Mouse (Mus musculus) kidney, embryonic 15.5 days (tissue): ENCODE measurements around the gene Mapk6. TPM values are rescaled to one million over a fixed set of nuclear protein-coding genes. Genes with fewer than 3 reads are reported as not detected.

Source experiments
- ATAC-seq: fragments of 200-750 bp; cut with Nextera tagmentation; replicated peaks from 2 replicates; pipeline ENCODE4 v1.8.0; 2017; ENCODE audit warnings: moderate TSS enrichment; ENCODE audit not compliant: low FRiP score
- H3K27ac ChIP-seq: fragments of 300-500 bp; sonication (generic); 2 replicates; pipeline ENCODE4 v1.5.1; 2015; ENCODE audit warnings: mild to moderate bottlenecking, inconsistent platforms
- H3K27me3 ChIP-seq: fragments of 300-500 bp; sonication (generic); 2 replicates; pipeline ENCODE4 v1.6.1; 2015; ENCODE audit warnings: inconsistent platforms
- H3K36me3 ChIP-seq: fragments of 300-500 bp; sonication (generic); 2 replicates; pipeline ENCODE4 v1.6.1; 2015; ENCODE audit warnings: inconsistent platforms
- H3K4me1 ChIP-seq: fragments of 300-500 bp; sonication (generic); 2 replicates; pipeline ENCODE4 v1.6.1; 2015; ENCODE audit warnings: inconsistent platforms
- H3K4me2 ChIP-seq: fragments of 300-500 bp; sonication (generic); 2 replicates; pipeline ENCODE4 v1.6.1; 2015; ENCODE audit warnings: moderate library complexity, mild to moderate bottlenecking, inconsistent platforms
- H3K4me3 ChIP-seq: fragments of 300-500 bp; sonication (generic); replicated peaks from 2 replicates; pipeline ENCODE4 v1.5.1; 2015; ENCODE audit warnings: mild to moderate bottlenecking, inconsistent platforms
- H3K9ac ChIP-seq: fragments of 300-500 bp; sonication (generic); 2 replicates; pipeline ENCODE4 v1.6.1; 2015; ENCODE audit warnings: mild to moderate bottlenecking, inconsistent platforms
- H3K9me3 ChIP-seq: fragments of 300-500 bp; sonication (generic); replicated peaks from 2 replicates; pipeline ENCODE4 v1.6.1; 2016; ENCODE audit warnings: inconsistent platforms
- WGBS: fragments of 180-500 bp; shearing (Covaris S2); methylation state at CpG from one replicate; pipeline ENCODE4 v1.1.7; 2015; ENCODE audit warnings: mixed read lengths; 5-methylcytosine and 5-hydroxymethylcytosine counted together
- polyA plus RNA-seq: library from polyadenylated mRNA; unstranded; fragments of >200 nt; fragmentation: Nextera tagmentation; extraction: Ambion mirVana; gene quantifications from 2 replicates; pipeline ENCODE4 v1.2.1, GENCODE M21; 2015

Gene Mapk6
- polyA plus RNA-seq, 1 experiment from 2014 or later = 59.6 TPM

DNA sequence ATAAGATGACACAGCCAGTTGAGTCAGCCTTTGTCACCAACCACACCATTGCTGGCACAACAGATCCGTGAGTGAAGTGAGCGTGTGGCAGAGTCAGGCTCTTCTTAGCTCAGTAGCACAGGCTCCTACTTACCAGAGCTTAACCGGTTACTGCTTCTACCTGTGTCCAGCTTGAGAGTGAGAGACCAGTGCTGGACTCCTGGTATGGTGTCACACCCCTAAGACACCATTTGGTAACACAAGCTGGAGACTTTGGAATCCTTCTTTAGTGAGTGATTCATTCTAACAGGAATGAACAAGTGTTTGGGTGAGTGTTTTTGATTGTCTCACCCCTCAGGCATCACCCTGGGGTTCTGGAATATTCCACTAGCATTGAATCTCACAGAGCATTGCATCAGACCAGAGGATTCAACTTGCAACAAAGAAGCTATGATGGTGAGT is 12.5 kb upstream of the Mapk6 start:
- Histone ChIP-seq H3K27me3 (no peaks in the 10 kb centered on the region), H3K9ac (no peak overlapping the region), H3K9me3 (no peaks in the 10 kb centered on the region), H3K4me3 (no peak overlapping the region), H3K4me1 (peaks cover 7% of the 10 kb centered on the region; the same call in 1 of the 2 replicates), H3K4me2 (no peak overlapping the region), H3K36me3 (no peaks in the 10 kb centered on the region), H3K27ac (no peak overlapping the region)
- WGBS = 84% methylated on average over 3 of the region's 3 CpGs
- no peak for ATAC-seq

GRCm38 (mm10) chr9:75414204-75414603 is 4.4 kb upstream of the Mapk6 start:
- 29% methylated on average over 5 of the region's 5 CpGs for WGBS
- H3K4me3 ChIP-seq = no peak overlapping the region
- no peaks in the 10 kb centered on the region for H3K9me3 ChIP-seq
- no peak overlapping the region for H3K27ac ChIP-seq
- no peak for ATAC-seq
- H3K9ac ChIP-seq = no peak overlapping the region
- no peak overlapping the region for H3K4me2 ChIP-seq
- H3K36me3 ChIP-seq = no peaks in the 10 kb centered on the region
- H3K27me3 ChIP-seq = no peaks in the 10 kb centered on the region
- peaks cover 16% of the 10 kb centered on the region for H3K4me1 ChIP-seq

DNA sequence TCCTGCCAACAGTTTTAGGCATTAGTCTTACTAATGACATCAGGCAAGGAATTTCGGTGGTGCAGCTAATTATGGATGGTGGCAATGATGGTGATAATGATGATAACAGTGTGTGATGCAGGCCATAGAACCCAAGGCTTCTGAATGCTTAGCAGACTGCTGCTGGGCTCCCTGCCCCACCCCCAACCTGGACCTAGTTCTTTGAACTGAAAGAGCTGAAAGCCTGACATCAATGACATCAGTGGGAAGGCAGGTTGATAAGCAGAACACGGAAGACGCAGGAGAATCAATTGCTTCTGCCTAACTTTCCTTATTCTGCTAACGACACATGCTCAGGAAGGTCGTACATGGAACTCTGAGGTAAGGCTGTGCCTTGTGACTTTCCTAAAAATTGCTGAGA is 3.4 kb upstream of the Mapk6 start:
- Histone ChIP-seq H3K4me2 (no peak overlapping the region), H3K9ac (no peak overlapping the region), H3K9me3 (no peaks in the 10 kb centered on the region), H3K4me1 (peaks cover 19% of the 10 kb centered on the region), H3K27me3 (no peaks in the 10 kb centered on the region), H3K27ac (no peak overlapping the region), H3K36me3 (no peaks in the 10 kb centered on the region), H3K4me3 (no peak overlapping the region)
- 58% methylated on average over 5 of the region's 5 CpGs for WGBS
- no peak for ATAC-seq

- Histone ChIP-seq H3K27ac (no peak overlapping the region), H3K9me3 (no peaks in the 10 kb centered on the region), H3K27me3 (no peaks in the 10 kb centered on the region), H3K4me2 (no peak overlapping the region), H3K36me3 (no peaks in the 10 kb centered on the region), H3K4me3 (no peak overlapping the region), H3K9ac (no peak overlapping the region), H3K4me1 (peaks cover 29% of the 10 kb centered on the region)
- ATAC-seq = no peak
- 80% methylated on average over 9 of the region's 9 CpGs for WGBS
These were observed 1.8 kb upstream of the Mapk6 start for GRCm38 (mm10) chr9:75411584-75411983.

DNA sequence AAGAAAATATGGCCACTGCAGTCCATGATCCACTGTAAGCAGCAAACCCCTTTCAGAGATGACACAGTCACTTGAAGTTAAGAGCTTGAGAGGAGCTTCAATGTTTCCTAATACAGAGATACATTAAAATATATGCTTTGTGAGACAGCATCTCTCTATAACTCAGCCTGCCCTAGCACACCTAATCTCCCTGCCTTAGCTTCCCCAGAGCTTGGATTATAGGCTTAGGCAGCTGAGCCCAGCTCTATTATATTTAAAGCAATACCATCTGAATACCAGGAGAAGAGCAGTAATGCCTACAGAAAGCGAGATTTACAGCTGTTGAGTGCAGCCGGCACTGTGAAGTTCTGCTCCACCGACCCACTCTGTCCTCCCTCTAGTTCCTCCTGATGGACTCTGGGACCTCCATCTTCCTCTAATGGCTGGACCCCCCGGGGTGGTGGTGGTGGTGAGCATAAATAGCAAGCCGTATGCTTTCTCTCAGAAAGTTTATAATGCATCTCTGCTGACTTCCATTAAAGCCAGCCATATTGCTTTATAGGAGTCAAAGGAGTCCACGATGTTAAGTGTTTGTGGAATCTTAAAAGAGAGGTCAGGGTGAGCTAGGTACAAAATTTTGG is 1.2 kb upstream of the Mapk6 start:
- no peak overlapping the region for H3K4me3 ChIP-seq

DNA sequence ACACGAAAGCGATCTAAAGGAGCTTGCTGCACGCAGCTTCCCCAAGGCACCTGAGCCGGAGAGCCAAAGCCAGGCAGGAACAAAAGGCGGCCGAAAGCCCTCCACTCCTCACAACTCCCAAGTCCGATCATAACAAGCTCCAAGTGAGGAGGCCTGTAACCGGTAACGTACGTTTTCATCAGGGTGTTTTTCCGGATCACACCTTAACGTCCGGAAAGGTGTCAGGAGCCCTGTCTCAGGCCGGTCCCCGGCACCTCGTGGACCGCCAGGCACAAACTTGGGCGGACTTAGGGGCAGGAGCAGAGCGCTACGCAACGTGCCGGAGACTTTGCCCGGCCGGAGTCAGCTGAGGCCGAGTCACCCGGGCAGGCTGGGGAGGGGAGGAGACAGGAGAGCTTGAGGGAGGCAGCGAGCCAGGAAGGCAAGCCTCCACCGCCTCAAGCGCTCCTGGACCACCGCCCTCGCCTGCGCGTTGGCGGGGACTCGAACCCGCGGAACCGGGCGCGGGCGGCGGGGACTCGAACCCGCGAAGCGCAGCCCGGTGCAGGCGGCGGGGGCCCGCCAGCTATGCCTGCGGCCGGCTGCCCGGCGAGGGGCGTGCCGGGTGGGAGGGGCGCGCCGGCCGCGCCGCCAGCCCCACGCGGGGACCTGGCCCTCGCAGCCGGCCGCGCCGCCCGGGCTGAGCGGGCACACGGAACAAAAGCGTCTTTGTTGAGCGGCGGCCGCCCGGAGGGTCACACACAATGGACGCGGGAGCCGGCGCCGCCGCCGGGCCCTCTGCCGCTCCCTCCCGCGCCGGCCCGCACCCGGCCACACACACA is 564 bp downstream of the Mapk6 start:
- no peaks in the 10 kb centered on the region for H3K27me3 ChIP-seq
- no peaks in the 10 kb centered on the region for H3K36me3 ChIP-seq
- ATAC-seq = peak; percentile 85
- H3K9ac ChIP-seq = peak overlapping the region; percentile 80
- WGBS = under 1% methylated on average over 81 of the region's 90 CpGs
- peak overlapping the region; percentile 71 for H3K4me3 ChIP-seq
- peaks cover 37% of the 10 kb centered on the region for H3K4me1 ChIP-seq
- peak overlapping the region; percentile 82 for H3K4me2 ChIP-seq
- no peaks in the 10 kb centered on the region for H3K9me3 ChIP-seq
- peak overlapping the region; percentile 99 for H3K27ac ChIP-seq

More for the DNA sequence above, 1.2 kb upstream of the Mapk6 start:
- Histone ChIP-seq H3K4me2 (peak overlapping the region; percentile 82; the same call in 1 of the 2 replicates), H3K4me1 (peaks cover 29% of the 10 kb centered on the region), H3K36me3 (no peaks in the 10 kb centered on the region), H3K9me3 (no peaks in the 10 kb centered on the region), H3K27me3 (no peaks in the 10 kb centered on the region), H3K27ac (peak overlapping the region; percentile 99; the same call in 1 of the 2 replicates), H3K9ac (0 out of 2 replicates have a peak overlapping the region, but pooled peaks have one; percentile 80)
- WGBS = 45% methylated on average over 6 of the region's 6 CpGs
- ATAC-seq = no peak

GRCm38 (mm10) chr9:75408204-75408826 is 1.5 kb downstream of the Mapk6 start:
- peak overlapping the region; percentile 71 for H3K4me3 ChIP-seq

GRCm38 (mm10) chr9:75407803-75408202 is 2.0 kb downstream of the Mapk6 start:
- peak overlapping the region; percentile 56; the same call in 1 of the 2 replicates for H3K27ac ChIP-seq
- peaks cover 43% of the 10 kb centered on the region for H3K4me1 ChIP-seq
- no peak for ATAC-seq
- WGBS = 8% methylated on average over 10 of the region's 10 CpGs
- H3K9ac ChIP-seq = no peak overlapping the region
- H3K9me3 ChIP-seq = no peaks in the 10 kb centered on the region
- H3K4me3 ChIP-seq = peak overlapping the region; percentile 71
- H3K4me2 ChIP-seq = peak overlapping the region; percentile 82
- no peaks in the 10 kb centered on the region for H3K27me3 ChIP-seq
- H3K36me3 ChIP-seq = no peaks in the 10 kb centered on the region

More at GRCm38 (mm10) chr9:75408204-75408826, 1.5 kb downstream of the Mapk6 start:
- WGBS = 3% methylated on average over 11 of the region's 11 CpGs
- peak overlapping the region; percentile 99 for H3K27ac ChIP-seq
- peak overlapping the region; percentile 82 for H3K4me2 ChIP-seq
- H3K9me3 ChIP-seq = no peaks in the 10 kb centered on the region
- H3K9ac ChIP-seq = peak overlapping the region; percentile 80
- ATAC-seq = no peak
- H3K36me3 ChIP-seq = no peaks in the 10 kb centered on the region
- H3K4me1 ChIP-seq = peaks cover 43% of the 10 kb centered on the region
- no peaks in the 10 kb centered on the region for H3K27me3 ChIP-seq

DNA sequence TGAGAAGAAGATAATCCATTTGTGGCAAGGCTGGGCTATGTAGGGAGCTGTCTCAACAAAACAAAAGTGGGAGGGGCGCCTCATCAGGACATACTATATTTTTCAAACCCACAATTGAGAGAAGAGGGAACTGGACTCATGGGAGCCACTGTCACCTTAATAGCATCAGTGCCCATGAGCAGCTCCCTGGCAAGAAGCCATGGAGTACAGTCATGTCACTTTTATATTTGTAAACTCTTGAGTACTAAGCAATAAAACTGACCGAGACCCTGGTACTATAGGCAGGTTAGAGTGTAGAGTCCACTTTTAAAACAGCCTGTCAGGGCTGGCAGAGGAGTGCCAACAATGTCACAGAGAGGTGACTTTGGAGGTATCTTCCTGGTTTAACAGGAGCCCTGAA is 3.7 kb downstream of the Mapk6 start:
- Histone ChIP-seq H3K4me3 (no peak overlapping the region), H3K4me1 (peaks cover 55% of the 10 kb centered on the region), H3K9me3 (no peaks in the 10 kb centered on the region), H3K4me2 (no peak overlapping the region), H3K27me3 (no peaks in the 10 kb centered on the region), H3K27ac (no peak overlapping the region), H3K9ac (no peak overlapping the region), H3K36me3 (no peaks in the 10 kb centered on the region)
- ATAC-seq = no peak
- WGBS = 88% methylated on average over 2 of the region's 2 CpGs

DNA sequence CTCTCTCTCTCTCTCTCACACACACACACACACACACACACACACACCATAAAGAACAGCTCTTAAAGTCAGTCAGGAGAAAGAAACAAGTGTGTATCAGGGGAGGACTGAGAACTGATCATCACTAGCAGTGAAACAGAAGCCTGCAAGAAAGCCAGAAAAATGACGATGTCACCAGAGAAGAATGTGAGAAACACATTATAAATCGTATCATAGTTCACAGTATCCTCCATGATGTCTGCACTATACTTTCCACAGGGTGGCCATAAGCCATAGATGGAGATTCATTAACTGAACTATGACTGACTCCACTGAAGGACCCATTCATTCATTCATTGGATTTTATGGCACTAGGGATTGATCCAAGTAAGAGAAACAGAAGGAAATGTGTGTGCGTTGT is 6.3 kb downstream of the Mapk6 start:
- Histone ChIP-seq H3K9me3 (no peaks in the 10 kb centered on the region), H3K4me3 (no peak overlapping the region), H3K4me2 (no peak overlapping the region), H3K9ac (no peak overlapping the region), H3K27ac (no peak overlapping the region), H3K36me3 (peaks cover under 1% of the 10 kb centered on the region; the same call in 1 of the 2 replicates), H3K4me1 (peaks cover 48% of the 10 kb centered on the region), H3K27me3 (no peaks in the 10 kb centered on the region)
- 60% methylated on average over 3 of the region's 3 CpGs for WGBS
- ATAC-seq = no peak

- 59% methylated on average over 20 of the region's 20 CpGs for WGBS
- Histone ChIP-seq H3K9ac (no peak overlapping the region), H3K27me3 (no peaks in the 10 kb centered on the region), H3K4me3 (no peak overlapping the region), H3K27ac (no peak overlapping the region), H3K4me2 (no peak overlapping the region), H3K9me3 (no peaks in the 10 kb centered on the region), H3K4me1 (peaks cover 37% of the 10 kb centered on the region), H3K36me3 (peaks cover 17% of the 10 kb centered on the region)
- ATAC-seq = no peak
These were observed 8.0 kb downstream of the Mapk6 start for GRCm38 (mm10) chr9:75401593-75402504.
